ENCODE assay signal across 8 mouse cellular contexts in genomic region chr2:165880501-165881182, GRCm38 (mm10). TPM values are rescaled to one million over a fixed set of nuclear protein-coding genes. Genes with fewer than 3 reads are reported as not detected.
DNase-seq lines count a peak whose midpoint lies in the region; ATAC-seq lines count a peak whose summit lies in the region.

No protein-coding gene starts in this region.

- H3K4me2 ChIP-seq in intestine, embryonic 15.5 days (replicated peaks): peak overlapping the region; percentile 82
- H3K4me2 ChIP-seq in liver, embryonic 12.5 days: peak overlapping the region; percentile 85
- H3K4me2 ChIP-seq in neural tube, embryonic 12.5 days (replicated peaks): peak overlapping the region; percentile 80

- peak overlapping the region; percentile 43 for H3K4me3 ChIP-seq in intestine, embryonic 15.5 days (replicated peaks)
- 0 out of 2 replicates have a peak overlapping the region, but pooled peaks have one; percentile 57 for H3K4me3 ChIP-seq in liver, embryonic 12.5 days
- peak overlapping the region; percentile 22 for H3K4me3 ChIP-seq in neural tube, embryonic 12.5 days

- H3K27ac ChIP-seq in intestine, embryonic 15.5 days: peak overlapping the region; percentile 100
- peak overlapping the region; percentile 100 for H3K27ac ChIP-seq in liver, embryonic 12.5 days
- H3K27ac ChIP-seq in neural tube, embryonic 12.5 days: peak overlapping the region; percentile 91

- no peak for ATAC-seq in intestine, embryonic 15.5 days
- no peak for ATAC-seq in liver, embryonic 12.5 days
- peak; percentile 2; the same call in 1 of the 2 replicates for ATAC-seq in neural tube, embryonic 12.5 days (ENCODE audit: low FRiP score, low read depth)
- no peak for ATAC-seq in CD4-positive, CD25-positive, alpha-beta regulatory T cell, adult 4 months

- H3K9me3 ChIP-seq in intestine, embryonic 15.5 days: no peaks in the 10 kb centered on the region
- H3K9me3 ChIP-seq in liver, embryonic 12.5 days (replicated peaks): no peaks in the 10 kb centered on the region
- no peaks in the 10 kb centered on the region for H3K9me3 ChIP-seq in neural tube, embryonic 12.5 days

- peaks cover 79% of the 10 kb centered on the region for H3K4me1 ChIP-seq in intestine, embryonic 15.5 days (replicated peaks)
- H3K4me1 ChIP-seq in liver, embryonic 12.5 days: peaks cover 98% of the 10 kb centered on the region
- peaks cover 98% of the 10 kb centered on the region for H3K4me1 ChIP-seq in neural tube, embryonic 12.5 days

- peak overlapping the region; percentile 52 for H3K9ac ChIP-seq in intestine, embryonic 15.5 days
- H3K9ac ChIP-seq in liver, embryonic 12.5 days: peak overlapping the region; percentile 50
- H3K9ac ChIP-seq in neural tube, embryonic 12.5 days: peak overlapping the region; percentile 66

- 8% methylated on average over 15 of the region's 15 CpGs for WGBS in intestine, embryonic 15.5 days
- WGBS in liver, embryonic 12.5 days (ENCODE audit: insufficient replicate concordance): 61% methylated on average over 15 of the region's 15 CpGs
- WGBS in neural tube, embryonic 12.5 days: 3% methylated on average over 15 of the region's 15 CpGs

- intact Hi-C loops in gastrocnemius, postnatal 36 days (cut with DNase I): no loop called here

- H3K36me3 ChIP-seq in intestine, embryonic 15.5 days: no peaks in the 10 kb centered on the region
- peaks cover 73% of the 10 kb centered on the region for H3K36me3 ChIP-seq in liver, embryonic 12.5 days
- H3K36me3 ChIP-seq in neural tube, embryonic 12.5 days: no peaks in the 10 kb centered on the region

- no peaks in the 10 kb centered on the region for H3K27me3 ChIP-seq in intestine, embryonic 15.5 days (replicated peaks)
- no peaks in the 10 kb centered on the region for H3K27me3 ChIP-seq in liver, embryonic 12.5 days (replicated peaks)
- H3K27me3 ChIP-seq in neural tube, embryonic 12.5 days (replicated peaks): no peaks in the 10 kb centered on the region

- peak; percentile 71 to 76 for DNase-seq in layer of hippocampus, postnatal 36 days
- DNase-seq in layer of hippocampus, postnatal 25 days (ENCODE audit: extremely low spot score in 1 of 2, low spot score in 1 of 2): no peak
- DNase-seq in cerebellum, postnatal 36 days: peak; percentile 93 to 96
- DNase-seq in gastrocnemius, postnatal 36 days: peak; percentile 75 to 82

RNA-seq across cellular contexts. Expression of gene Zmynd8, which starts 18.2 kb away (rescaled TPM):
- total RNA-seq in layer of hippocampus, postnatal 36 days (2021): 100 to 1,000 TPM; 162 to 181 TPM
- total RNA-seq in layer of hippocampus, postnatal 25 days (2021): 100 to 1,000 TPM; 140 to 173 TPM
- total RNA-seq in gastrocnemius, postnatal 36 days (2021): 10 to 100 TPM; 12.7 to 17.3 TPM
- 64.7 and 66.2 TPM in 2 replicates for polyA plus RNA-seq in intestine, embryonic 15.5 days (2015; fragmentation: Nextera tagmentation; extraction: Ambion mirVana)
- 35.7 and 38.5 TPM in 2 replicates for polyA plus RNA-seq in liver, embryonic 12.5 days (2016; fragmentation: Nextera tagmentation; extraction: Ambion mirVana)
- 68.7 and 81.4 TPM in 2 replicates for polyA plus RNA-seq in neural tube, embryonic 12.5 days (2016; fragmentation: Nextera tagmentation; extraction: Ambion mirVana)
- 10 to 100 TPM; 66.6 to 75.4 TPM for polyA plus RNA-seq in CD4-positive, CD25-positive, alpha-beta regulatory T cell, adult 4 months (2017; shearing (Covaris generic))

Comparison
In these comparisons a context has a peak if more than half of its experiments do, and no peak if none do; other contexts are left out.
1. DNase-seq: peak in layer of hippocampus, postnatal 36 days (2 of 2), cerebellum, postnatal 36 days (2 of 2) and gastrocnemius, postnatal 36 days (2 of 2); none in layer of hippocampus, postnatal 25 days (0 of 2).
2. Peak in every context shown above with its lines, with median percentiles within 50 percentile points of each other: H3K27ac ChIP-seq, H3K4me2 ChIP-seq, H3K4me3 ChIP-seq and H3K9ac ChIP-seq.